In genomic region chr9:21901223-21901820, GRCm38 (mm10) we compare ENCODE assay signal across 8 mouse cellular contexts. TPM values are rescaled to one million over a fixed set of nuclear protein-coding genes. Genes with fewer than 3 reads are reported as not detected.
DNase-seq lines count a peak whose midpoint lies in the region; ATAC-seq and TF ChIP-seq lines count a peak whose summit lies in the region.

No protein-coding gene starts in this region.

- peak overlapping the region; percentile 54 for H3K4me2 ChIP-seq in hindbrain, postnatal 0 days (ENCODE audit: low read depth, low read length)

- H3K9me3 ChIP-seq in hindbrain, postnatal 0 days (ENCODE audit: low read length): no peaks in the 10 kb centered on the region

- no peaks in the 10 kb centered on the region for H3K27me3 ChIP-seq in hindbrain, postnatal 0 days (ENCODE audit: insufficient read depth, low read length)

- H3K4me1 ChIP-seq in hindbrain, postnatal 0 days (ENCODE audit: insufficient read depth, low read length): no peaks in the 10 kb centered on the region

- H3K27ac ChIP-seq in hindbrain, postnatal 0 days: peak overlapping the region; percentile 45; the same call in 1 of the 2 replicates

- peak overlapping the region; percentile 35 for H3K4me3 ChIP-seq in hindbrain, postnatal 0 days (ENCODE audit: low read length)

- no peaks in the 10 kb centered on the region for H3K36me3 ChIP-seq in hindbrain, postnatal 0 days (ENCODE audit: insufficient read depth, low read length)

- TF ChIP-seq CTCF in hindbrain, postnatal 0 days (IDR thresholded peaks at IDR 0.05; ENCODE audit: low read depth): peak; percentile 45

- WGBS in hindbrain, postnatal 0 days: 16% methylated on average over 10 of the region's 10 CpGs

- DNase-seq in spleen, adult 12 weeks (ENCODE audit: low spot score): peak; percentile 10
- no peak for DNase-seq in spleen, postnatal 14 days (ENCODE audit: low spot score in 2 of 2)
- peak; percentile 86 for DNase-seq in cerebellum, adult 9-10 months
- DNase-seq in frontal cortex, postnatal 25 days (ENCODE audit: low spot score in 2 of 2): peak; percentile 37 to 46
- peak; percentile 92 for DNase-seq in hindbrain, postnatal 0 days (ENCODE audit: low spot score)
- peak; percentile 69 for DNase-seq in left cerebral cortex, adult 11 months (ENCODE audit: low spot score)
- DNase-seq in lung, postnatal 25 days (ENCODE audit: low spot score): peak; percentile 73
- DNase-seq in retina, postnatal 1 day: peak; percentile 93

- peak; percentile 90 for ATAC-seq in hindbrain, postnatal 0 days

- peak overlapping the region; percentile 21; the same call in 1 of the 2 replicates for H3K9ac ChIP-seq in hindbrain, postnatal 0 days (replicated peaks; ENCODE audit: low read length)

RNA-seq across cellular contexts. Expression of gene Rab3d, which starts 16.7 kb away (rescaled TPM):
- total RNA-seq in hindbrain, postnatal 0 days (2014; rRNA removed): 23.1 and 28.6 TPM in 2 replicates
- 20.3 and 21.6 TPM in 2 replicates for polyA plus RNA-seq in hindbrain, postnatal 0 days (2015; fragmentation: Nextera tagmentation; extraction: Ambion mirVana)

RNA-seq across cellular contexts. Expression of gene Ccdc159, which starts 25.9 kb away (rescaled TPM):
- 6.0 and 8.4 TPM in 2 replicates for total RNA-seq in hindbrain, postnatal 0 days (2014; rRNA removed)
- polyA plus RNA-seq in hindbrain, postnatal 0 days (2015; fragmentation: Nextera tagmentation; extraction: Ambion mirVana): 3.9 and 4.0 TPM in 2 replicates

RNA-seq across cellular contexts. Expression of gene Tmem205, which starts 26.0 kb away (rescaled TPM):
- 34.9 and 52.0 TPM in 2 replicates for total RNA-seq in hindbrain, postnatal 0 days (2014; rRNA removed)
- 56.2 and 56.3 TPM in 2 replicates for polyA plus RNA-seq in hindbrain, postnatal 0 days (2015; fragmentation: Nextera tagmentation; extraction: Ambion mirVana)

RNA-seq across cellular contexts. Expression of gene Plppr2, which starts 35.5 kb away (rescaled TPM):
- total RNA-seq in hindbrain, postnatal 0 days (2014; rRNA removed): 147 and 151 TPM in 2 replicates
- polyA plus RNA-seq in hindbrain, postnatal 0 days (2015; fragmentation: Nextera tagmentation; extraction: Ambion mirVana): 85.6 and 95.2 TPM in 2 replicates

RNA-seq across cellular contexts. Expression of gene Dock6, which starts 48.9 kb away (rescaled TPM):
- 15.6 and 20.6 TPM in 2 replicates for total RNA-seq in hindbrain, postnatal 0 days (2014; rRNA removed)
- polyA plus RNA-seq in hindbrain, postnatal 0 days (2015; fragmentation: Nextera tagmentation; extraction: Ambion mirVana): 11.5 and 11.7 TPM in 2 replicates

Comparison
In these comparisons a context has a peak if more than half of its experiments do, and no peak if none do; other contexts are left out.
1. DNase-seq: peak in spleen, adult 12 weeks (single experiment), cerebellum, adult 9-10 months (single experiment), frontal cortex, postnatal 25 days (2 of 2), hindbrain, postnatal 0 days (single experiment), left cerebral cortex, adult 11 months (single experiment), lung, postnatal 25 days (single experiment) and retina, postnatal 1 day (single experiment); none in spleen, postnatal 14 days (0 of 2).